Mouse (Mus musculus): Measurements from ENCODE around the gene Ptpn9.
"Not testable (repeated sequence)": the region's sequence is repeated elsewhere in the genome, so short reads cannot be mapped to it uniquely, and the experiment has no call there.

The Ptpn9 gene

GRCm38 (mm10) chr9:56994286-56995197 lies at the start of gene Ptpn9:
Ptpn9 (plus strand) TSS chr9:56994923.
- peak; percentile 87 for DNase-seq (ENCODE audit: low read depth, low spot score)

GRCm38 (mm10) chr9:56947481-56947880 lies 47.2 kb upstream of the Ptpn9 start:
- peak; percentile 60 for DNase-seq (ENCODE audit: low read depth, low spot score)

- not testable (repeated sequence) for DNase-seq (ENCODE audit: low read depth, low spot score)
These were observed 46.0 kb upstream of the Ptpn9 start for GRCm38 (mm10) chr9:56948699-56949098.

GRCm38 (mm10) chr9:56949767-56950166 lies 45.0 kb upstream of the Ptpn9 start:
- DNase-seq (ENCODE audit: low read depth, low spot score), result peak; percentile 52

- peak; percentile 99 for DNase-seq (ENCODE audit: low read depth, low spot score)
These were observed 44.0 kb upstream of the Ptpn9 start, which contains the start of gene Snupn for GRCm38 (mm10) chr9:56950414-56951400. Snupn (plus strand) TSS chr9:56950878.

GRCm38 (mm10) chr9:56953562-56953961 lies 41.2 kb upstream of the Ptpn9 start:
- DNase-seq (ENCODE audit: low read depth, low spot score), result no peak

GRCm38 (mm10) chr9:56956966-56957675 lies 37.6 kb upstream of the Ptpn9 start:
- DNase-seq (ENCODE audit: low read depth, low spot score), result peak; percentile 16

GRCm38 (mm10) chr9:56958689-56959088 lies 36.0 kb upstream of the Ptpn9 start:
- no peak for DNase-seq (ENCODE audit: low read depth, low spot score)

GRCm38 (mm10) chr9:56961591-56961990 lies 33.1 kb upstream of the Ptpn9 start:
- peak; percentile 71 for DNase-seq (ENCODE audit: low read depth, low spot score)

- no peak for DNase-seq (ENCODE audit: low read depth, low spot score)
These were observed 24.6 kb upstream of the Ptpn9 start for GRCm38 (mm10) chr9:56970158-56970557.

- no peak for DNase-seq (ENCODE audit: low read depth, low spot score)
These were observed 20.7 kb upstream of the Ptpn9 start for GRCm38 (mm10) chr9:56973960-56974524.

- no peak for DNase-seq (ENCODE audit: low read depth, low spot score)
These were observed 19.5 kb upstream of the Ptpn9 start for GRCm38 (mm10) chr9:56975199-56975598.

GRCm38 (mm10) chr9:56980186-56980585 lies 14.5 kb upstream of the Ptpn9 start:
- DNase-seq (ENCODE audit: low read depth, low spot score), result peak; percentile 69

GRCm38 (mm10) chr9:56981502-56981901 lies 13.2 kb upstream of the Ptpn9 start:
- DNase-seq (ENCODE audit: low read depth, low spot score), result no peak

- DNase-seq (ENCODE audit: low read depth, low spot score), result peak; percentile 69
These were observed 690 bp downstream of the Ptpn9 start for GRCm38 (mm10) chr9:56995198-56996027.

GRCm38 (mm10) chr9:56996028-56996346 lies 1.3 kb downstream of the Ptpn9 start:
- peak; percentile 65 for DNase-seq (ENCODE audit: low read depth, low spot score)

- DNase-seq (ENCODE audit: low read depth, low spot score), result not testable (repeated sequence)
These were observed 2.5 kb downstream of the Ptpn9 start for GRCm38 (mm10) chr9:56997206-56997605.

GRCm38 (mm10) chr9:57003011-57003410 lies 8.3 kb downstream of the Ptpn9 start:
- no peak for DNase-seq (ENCODE audit: low read depth, low spot score)

- DNase-seq (ENCODE audit: low read depth, low spot score), result peak; percentile 49
These were observed 17.7 kb downstream of the Ptpn9 start for GRCm38 (mm10) chr9:57012393-57012792.

GRCm38 (mm10) chr9:57012895-57013294 lies 18.2 kb downstream of the Ptpn9 start:
- DNase-seq (ENCODE audit: low read depth, low spot score), result peak; percentile 33

Data from R1 (cell line).